Mouse (Mus musculus) G1E-ER4 (cell line): ENCODE results near the gene Ddx39. TPM values are rescaled to one million over a fixed set of nuclear protein-coding genes. Genes with fewer than 3 reads are reported as not detected.

Experiments
- GATA1 ChIP-seq: IDR thresholded peaks from one replicate; pipeline ENCODE4 v1.8.0; 2012; ENCODE audit warnings: low read length, inconsistent platforms
- polyA plus RNA-seq: library from polyadenylated mRNA; stranded (reverse); fragments of >175 nt; gene quantifications from 2 replicates; pipeline ENCODE4 v1.2.3, GENCODE M21; 2012

Gene Ddx39
- polyA plus RNA-seq, 1 experiment = 78.7 TPM

DNA sequence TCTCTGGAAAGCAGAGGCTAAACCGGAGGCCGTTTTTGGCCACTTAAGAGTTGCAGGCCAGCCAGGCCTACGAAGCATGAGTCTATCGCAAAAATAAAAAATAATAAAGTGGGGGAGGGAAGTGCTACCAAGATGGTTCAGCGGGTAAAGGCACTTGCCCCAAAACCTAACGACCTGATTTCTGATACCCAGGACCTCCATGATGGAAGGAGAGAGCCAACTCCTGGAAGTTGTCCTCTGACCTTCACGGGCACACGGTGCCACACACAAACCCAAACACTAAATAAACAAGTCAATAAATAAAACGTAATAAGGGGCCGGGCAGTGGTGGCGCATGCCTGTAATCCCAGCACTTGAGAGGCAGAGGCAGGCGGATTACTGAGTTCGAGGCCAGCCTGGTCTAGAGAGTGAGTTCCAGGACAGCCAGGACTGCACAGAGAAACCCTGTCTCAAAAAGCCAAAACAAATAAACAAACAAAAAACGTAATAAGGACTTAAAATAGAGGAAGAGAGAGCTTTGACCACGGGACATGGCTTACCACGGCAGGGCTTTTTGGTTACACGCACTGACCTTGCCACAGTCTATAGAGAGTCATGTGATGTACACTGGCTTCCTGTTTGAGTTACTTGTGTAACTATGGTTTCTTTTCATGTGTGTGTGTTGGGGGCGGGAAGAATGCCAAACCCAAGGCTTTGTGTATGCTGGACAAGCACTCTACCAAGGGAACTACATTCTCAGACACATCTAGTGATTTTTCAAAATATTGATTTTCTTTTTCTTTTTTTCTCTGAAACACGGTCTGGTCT lies 27.1 kb downstream of the Ddx39 start:
- TF ChIP-seq GATA1 = no peak

DNA sequence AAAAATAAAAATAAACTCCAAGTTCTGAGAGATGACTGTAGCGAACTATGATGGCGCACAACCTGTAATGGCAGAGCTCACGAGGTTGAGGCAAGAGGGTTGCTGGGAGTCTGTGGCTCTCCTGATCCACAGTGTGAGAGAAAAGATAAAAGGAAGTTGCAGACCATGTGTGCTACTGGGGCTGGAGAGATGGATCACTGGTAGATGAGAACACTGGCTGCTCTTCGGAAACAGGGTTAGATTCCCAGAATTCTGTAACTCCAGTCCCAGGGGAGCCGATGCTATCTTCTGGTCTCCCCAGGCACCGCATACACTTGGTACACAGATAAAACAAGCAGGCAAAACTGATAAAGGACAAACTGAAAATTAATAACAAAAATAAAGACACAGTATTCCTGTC lies 28.0 kb downstream of the Ddx39 start:
- no peak for TF ChIP-seq GATA1

DNA sequence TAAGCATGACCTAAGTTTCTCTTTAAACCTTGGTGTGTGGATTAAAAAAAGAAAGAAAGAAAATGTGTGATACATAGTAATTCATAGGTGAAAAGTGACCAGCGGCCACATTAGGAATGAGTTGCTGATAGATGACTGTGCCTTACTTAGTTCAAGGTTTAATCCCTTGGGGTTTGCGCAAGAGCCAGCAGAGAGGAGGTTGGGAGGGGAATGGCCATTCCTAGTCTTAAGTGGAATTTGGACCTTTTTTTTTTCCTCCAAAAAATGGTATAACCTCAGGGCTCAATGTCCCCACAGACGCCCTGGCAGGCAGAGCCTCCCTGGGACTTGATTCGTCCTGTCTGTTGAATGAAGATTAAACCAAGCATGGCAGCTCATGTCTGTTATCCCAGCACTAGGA lies 29.1 kb downstream of the Ddx39 start:
- TF ChIP-seq GATA1 = no peak

GRCm38 (mm10) chr8:83747661-83748346 lies 32.8 kb downstream of the Ddx39 start:
- no peak for TF ChIP-seq GATA1

DNA sequence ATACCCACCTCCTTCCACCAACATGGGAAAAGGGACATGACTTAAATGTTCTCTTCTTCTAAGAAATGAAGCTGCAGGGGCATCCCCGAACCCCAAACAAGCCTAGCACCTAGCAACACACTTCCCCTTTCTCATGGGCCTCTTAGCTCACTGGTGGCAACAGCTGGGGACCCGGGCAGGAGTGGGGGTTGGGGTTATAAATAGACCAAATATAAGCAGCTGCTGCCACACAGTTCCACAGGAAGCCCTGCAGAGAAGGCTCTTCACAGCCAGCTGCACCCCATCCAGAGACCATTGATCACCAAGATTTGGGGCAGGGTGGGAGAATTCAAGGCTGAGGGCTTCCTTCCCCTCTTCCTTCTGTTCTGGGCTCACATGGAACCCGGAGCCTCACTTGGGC lies 33.7 kb downstream of the Ddx39 start:
- no peak for TF ChIP-seq GATA1

DNA sequence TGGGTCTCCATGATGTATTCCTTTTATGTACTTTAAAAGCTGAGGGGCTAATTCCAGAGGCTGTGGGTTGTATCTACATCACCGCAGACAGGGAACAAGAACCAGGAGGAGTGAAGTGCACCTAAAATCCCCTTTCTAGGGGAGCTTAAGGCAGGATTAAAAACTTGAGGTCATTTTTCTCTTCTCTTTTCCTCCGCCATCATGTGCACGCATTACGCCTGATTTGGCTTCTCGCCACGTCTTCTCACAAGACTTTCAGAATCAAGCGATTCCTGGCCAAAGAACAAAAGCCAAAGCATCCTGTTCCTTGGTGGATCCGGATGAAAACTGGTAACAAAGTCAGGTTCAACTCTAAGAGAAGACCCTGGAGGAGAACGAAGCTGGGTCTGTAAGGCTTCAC lies 34.3 kb downstream of the Ddx39 start:
- no peak for TF ChIP-seq GATA1

DNA sequence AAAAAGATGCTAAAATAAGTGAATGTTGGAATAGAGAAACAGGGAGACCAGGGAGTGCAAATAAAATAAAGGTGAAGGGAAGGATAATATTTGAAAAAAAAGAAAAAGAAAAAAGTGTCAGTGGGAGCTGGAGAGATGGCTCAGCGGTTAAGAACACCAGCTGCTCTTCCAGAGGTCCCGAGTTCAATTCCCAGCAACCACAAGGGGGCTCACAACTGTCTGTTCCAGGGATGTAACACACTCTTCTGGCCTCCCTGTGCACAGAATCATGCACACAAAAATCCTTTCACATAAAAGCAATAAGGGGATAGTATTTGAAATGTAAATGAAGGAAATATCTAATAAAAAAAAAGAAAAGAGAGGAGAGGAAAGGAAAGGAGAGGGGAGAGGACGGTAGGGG lies 39.2 kb downstream of the Ddx39 start:
- TF ChIP-seq GATA1 = no peak

- no peak for TF ChIP-seq GATA1
Measured at GRCm38 (mm10) chr8:83756273-83756672, 41.3 kb downstream of the Ddx39 start.

DNA sequence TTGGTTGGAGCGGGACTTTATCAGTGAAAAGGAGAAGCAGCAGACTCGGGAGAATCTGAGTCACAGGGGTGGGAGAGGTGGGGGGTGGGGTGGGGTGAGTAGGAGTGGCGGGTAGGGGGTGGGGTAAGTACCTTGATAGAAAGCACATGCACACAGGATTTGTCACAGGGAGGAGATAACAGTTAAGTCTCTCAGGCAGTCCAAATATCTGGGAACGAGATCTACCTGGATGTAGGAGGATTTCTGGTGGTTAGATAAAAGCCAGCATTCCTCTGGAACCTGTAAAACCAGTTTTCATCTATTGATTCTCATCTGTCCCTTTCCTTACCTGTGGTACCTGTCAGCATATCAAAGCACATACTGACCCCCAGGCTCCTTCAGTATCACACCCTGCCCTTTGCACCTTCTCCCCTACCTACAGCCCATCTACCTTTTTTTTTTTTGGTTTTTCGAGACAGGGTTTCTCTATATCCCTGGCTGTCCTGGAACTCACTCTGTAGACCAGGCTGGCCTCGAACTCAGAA lies 42.2 kb downstream of the Ddx39 start:
- TF ChIP-seq GATA1 = no peak

DNA sequence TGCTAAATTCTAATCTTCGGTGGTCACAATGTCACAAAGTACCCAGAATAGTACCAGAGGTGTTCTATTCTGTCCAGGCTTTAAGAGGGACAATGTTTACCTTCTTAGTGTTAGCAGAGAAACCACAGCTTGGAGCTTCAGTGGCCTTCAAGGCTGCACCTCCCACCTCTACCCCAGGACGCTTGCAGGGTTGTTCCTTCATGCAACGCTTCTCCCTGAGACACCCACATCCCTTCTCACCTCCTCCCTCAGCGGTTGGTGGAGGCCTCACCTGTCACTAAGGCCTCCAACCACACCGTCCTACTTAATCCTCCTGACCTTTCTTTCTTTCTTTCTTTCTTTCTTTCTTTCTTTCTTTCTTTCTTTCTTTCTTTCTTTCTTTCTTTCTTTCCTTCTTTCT lies 43.3 kb downstream of the Ddx39 start:
- no peak for TF ChIP-seq GATA1

DNA sequence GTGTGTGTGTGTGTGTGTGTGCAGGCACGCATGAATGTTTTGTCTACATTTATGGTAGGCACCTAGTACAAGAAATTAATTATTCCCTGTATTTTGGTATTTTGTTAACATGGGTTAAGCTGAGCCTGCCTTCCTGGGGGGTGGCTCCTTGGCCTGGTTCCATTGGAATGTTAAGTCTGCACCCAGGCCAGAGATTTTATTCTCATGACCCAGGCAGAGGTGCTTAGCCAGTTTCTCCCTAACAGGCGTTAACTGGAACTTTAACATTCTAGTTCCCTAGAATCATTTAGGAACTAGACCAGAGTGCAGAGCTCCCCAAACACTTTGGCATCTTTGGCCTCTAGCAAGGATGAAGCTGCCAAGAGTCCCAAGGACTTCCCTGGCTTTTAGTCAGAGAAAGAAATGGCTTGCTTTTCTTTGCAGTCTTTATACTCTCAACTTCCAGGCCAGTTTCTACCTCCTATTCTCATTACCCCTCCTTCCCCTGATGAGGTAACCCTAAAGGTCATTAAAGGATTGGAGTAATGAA lies 44.3 kb downstream of the Ddx39 start:
- no peak for TF ChIP-seq GATA1

- no peak for TF ChIP-seq GATA1
Measured at GRCm38 (mm10) chr8:83764116-83764515, 49.1 kb downstream of the Ddx39 start.

- no peak for TF ChIP-seq GATA1
Measured at GRCm38 (mm10) chr8:83764717-83765116, 49.7 kb downstream of the Ddx39 start.

DNA sequence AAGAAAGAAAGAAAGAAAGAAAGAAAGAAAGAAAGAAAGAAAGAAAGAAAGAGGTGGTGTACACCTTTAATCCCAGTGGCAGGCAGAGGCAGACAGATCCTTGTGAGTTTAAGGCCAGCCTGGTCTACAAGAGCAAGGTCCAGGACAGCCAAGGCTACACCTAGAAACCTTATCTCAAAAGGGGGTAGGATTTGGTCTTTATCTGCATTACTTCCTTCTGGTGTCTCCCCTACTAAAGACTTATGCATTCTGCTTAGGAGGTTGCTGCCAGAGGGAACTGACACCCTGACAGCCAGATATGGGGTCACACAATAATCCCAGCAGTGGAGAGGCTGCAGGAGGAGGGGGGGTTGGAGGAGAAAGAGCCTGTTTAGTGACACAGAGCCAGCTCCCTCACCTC lies 50.7 kb downstream of the Ddx39 start:
- no peak for TF ChIP-seq GATA1

- no peak for TF ChIP-seq GATA1
Measured at GRCm38 (mm10) chr8:83767442-83767841, 52.5 kb downstream of the Ddx39 start.

GRCm38 (mm10) chr8:83768526-83768925 lies 53.5 kb downstream of the Ddx39 start:
- peak; percentile 79 for TF ChIP-seq GATA1
